Mouse (Mus musculus) ZHBTc4 (cell line): Measurements from ENCODE around the gene Sulf2.

Experiments used
- DNase-seq: peaks from one replicate; pipeline ENCODE4 v3.0.0-alpha.2; 2011; ENCODE audit warnings: low read depth, low spot score

Gene Sulf2

GRCm38 (mm10) chr2:166119992-166120391 lies 35.5 kb downstream of the Sulf2 start:
- DNase-seq = no peak

DNA sequence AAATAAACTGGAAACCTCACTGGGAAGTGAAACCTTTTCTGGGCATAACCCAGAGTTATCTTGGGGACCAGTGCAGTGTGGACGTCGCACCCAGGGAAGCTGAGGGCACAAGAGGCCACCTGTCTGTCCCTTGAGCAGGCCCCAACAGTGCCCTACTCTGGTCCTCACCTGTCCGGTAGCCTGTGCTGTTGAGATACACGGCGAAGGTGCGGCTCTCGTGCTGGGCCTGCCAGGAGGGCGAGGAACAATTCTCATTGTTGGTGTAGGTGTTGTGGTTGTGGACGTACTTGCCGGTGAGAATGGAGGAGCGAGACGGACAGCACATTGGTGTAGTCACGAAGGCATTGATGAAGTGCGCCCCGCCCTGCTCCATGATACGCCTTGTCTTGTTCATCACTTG lies 38.8 kb downstream of the Sulf2 start:
- no peak for DNase-seq

GRCm38 (mm10) chr2:166116278-166116608 lies 39.2 kb downstream of the Sulf2 start:
- no peak for DNase-seq

DNA sequence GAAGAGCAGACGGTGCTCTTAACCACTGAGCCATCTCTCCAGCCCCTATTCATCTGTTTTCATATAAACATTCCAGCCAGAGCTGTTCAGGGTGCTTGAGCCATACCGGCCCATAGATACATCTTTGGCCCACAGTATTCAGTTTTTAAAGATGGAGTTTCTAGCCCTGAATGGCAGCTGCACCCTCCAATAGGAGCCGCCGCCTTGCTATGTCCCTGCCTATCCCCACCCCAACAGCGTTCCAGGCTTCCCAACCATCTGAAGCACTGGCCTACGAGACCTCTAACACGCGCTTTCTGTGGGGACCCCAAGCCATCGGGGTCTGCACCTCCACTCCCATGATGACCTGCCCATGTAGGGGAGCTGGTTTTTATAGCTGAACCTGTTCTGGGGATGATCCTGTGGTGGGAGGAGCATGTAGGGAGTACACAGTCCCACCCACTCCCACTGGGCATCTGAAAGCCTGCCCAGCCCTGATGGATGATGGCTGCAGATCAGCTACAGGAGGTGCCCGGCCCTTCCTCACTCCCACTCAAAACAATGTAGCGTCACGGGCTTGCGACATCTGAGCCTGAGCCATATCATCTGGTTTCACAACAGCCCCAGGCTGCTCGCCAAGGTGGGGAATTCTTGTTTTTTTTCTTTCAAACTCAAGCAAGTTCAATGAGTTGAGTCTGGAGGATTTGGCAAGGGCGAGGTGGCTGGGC lies 39.7 kb downstream of the Sulf2 start:
- DNase-seq = peak; percentile 74

DNA sequence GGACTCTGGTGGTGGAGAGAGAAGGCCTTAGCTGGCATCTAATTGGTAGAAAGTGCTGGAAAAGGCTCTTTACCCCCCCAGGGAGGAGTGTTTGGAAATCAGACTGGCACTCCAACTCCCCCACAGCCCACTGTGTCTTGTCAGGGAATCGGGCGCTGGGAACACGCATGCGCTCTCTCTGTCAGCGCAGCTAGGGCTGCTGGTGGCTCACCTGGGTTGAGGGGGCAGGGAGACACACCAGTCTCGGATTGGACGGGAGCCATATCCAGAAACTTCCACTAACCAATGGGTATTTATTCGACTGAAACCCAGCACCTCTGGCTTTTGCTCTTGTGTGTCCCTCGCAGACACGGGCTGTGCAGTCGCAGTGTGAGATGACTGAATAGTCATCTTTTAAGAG lies 42.5 kb downstream of the Sulf2 start:
- DNase-seq = no peak

DNA sequence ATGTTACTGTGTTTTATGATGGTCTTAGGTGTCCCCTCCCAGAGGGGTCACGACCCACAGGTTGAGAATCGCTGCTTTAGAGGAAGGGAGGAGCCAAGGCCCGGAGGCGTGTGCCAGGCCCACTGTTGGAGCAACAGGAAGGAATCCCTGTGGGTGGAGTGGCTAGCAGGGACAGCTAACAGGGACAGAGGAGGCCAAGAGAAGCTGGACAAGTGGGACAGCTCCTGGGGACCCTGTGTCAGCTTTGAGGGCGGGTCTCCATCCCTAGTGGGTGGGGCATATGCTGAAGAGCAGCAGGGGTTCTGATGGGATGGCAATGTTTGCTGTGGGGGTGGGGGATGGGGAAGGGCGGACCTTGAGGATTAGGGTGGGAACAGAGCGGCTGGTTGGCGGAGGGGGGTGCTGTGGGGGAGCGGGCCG lies 43.6 kb downstream of the Sulf2 start:
- peak; percentile 60 for DNase-seq

- DNase-seq = no peak
Observed at GRCm38 (mm10) chr2:166111238-166111637, 44.2 kb downstream of the Sulf2 start.

GRCm38 (mm10) chr2:166110764-166111163 lies 44.7 kb downstream of the Sulf2 start:
- DNase-seq = no peak

DNA sequence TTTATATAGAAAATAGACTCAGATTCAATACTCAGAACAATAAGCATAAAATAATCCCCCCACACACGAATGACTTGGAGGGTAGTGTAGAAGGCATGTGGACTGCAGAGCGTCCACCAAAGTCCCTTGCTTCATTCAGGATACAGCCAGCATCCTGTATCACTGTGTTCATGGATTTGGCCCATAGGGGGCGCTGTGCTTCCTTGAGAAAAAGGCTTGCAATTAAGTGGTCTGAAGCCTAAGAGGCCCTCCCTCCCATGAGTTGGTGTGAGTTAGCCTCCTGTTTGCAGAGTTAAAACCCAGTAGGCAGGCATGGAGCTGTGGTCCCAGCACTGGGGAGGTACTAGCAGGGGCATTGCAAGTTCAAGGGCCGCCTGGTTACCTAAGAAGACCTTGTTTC lies 47.1 kb downstream of the Sulf2 start:
- DNase-seq = peak; percentile 87

DNA sequence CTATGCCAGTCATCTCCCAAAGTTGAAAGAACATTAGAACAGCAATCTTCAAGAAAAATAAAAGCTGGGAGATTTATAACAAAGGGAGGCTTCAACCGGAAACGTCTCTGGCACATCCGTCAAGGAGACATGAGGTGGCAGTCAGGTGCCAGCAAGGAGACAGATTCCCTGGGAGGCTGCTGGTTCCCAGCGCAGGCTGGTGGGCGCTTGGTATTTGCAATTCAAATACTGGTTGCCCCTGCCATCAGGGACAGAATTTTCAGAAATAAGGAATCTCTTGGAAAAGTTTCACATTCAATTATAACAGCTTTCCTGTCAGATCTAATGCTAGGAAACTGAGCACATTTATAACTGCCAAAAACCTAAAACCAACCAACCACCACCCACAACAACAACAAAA lies 47.6 kb downstream of the Sulf2 start:
- DNase-seq = no peak

DNA sequence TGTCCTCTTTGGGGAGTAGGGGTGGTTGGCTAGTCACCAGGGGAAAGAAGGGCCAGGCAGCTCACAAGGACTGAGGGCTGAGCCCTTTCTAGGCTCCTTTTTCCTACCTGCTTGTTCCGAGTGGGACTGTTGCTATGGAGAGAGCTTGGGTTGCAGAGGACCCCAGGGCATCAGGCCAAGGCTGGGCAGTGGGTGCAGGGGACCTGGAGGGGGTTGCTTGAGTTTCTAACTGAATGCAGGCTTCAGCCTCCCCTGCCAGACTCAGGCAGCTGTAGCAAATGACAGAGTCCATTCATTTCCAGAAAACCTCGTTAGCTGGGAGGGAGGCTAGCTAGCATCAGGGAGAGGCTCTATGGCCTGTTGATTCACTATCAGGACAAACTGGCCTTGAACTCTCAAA lies 48.8 kb downstream of the Sulf2 start:
- DNase-seq = no peak

- peak; percentile 25 for DNase-seq
Observed at GRCm38 (mm10) chr2:166105911-166106310, 49.6 kb downstream of the Sulf2 start.

GRCm38 (mm10) chr2:166102893-166103292 lies 52.6 kb downstream of the Sulf2 start:
- no peak for DNase-seq

DNA sequence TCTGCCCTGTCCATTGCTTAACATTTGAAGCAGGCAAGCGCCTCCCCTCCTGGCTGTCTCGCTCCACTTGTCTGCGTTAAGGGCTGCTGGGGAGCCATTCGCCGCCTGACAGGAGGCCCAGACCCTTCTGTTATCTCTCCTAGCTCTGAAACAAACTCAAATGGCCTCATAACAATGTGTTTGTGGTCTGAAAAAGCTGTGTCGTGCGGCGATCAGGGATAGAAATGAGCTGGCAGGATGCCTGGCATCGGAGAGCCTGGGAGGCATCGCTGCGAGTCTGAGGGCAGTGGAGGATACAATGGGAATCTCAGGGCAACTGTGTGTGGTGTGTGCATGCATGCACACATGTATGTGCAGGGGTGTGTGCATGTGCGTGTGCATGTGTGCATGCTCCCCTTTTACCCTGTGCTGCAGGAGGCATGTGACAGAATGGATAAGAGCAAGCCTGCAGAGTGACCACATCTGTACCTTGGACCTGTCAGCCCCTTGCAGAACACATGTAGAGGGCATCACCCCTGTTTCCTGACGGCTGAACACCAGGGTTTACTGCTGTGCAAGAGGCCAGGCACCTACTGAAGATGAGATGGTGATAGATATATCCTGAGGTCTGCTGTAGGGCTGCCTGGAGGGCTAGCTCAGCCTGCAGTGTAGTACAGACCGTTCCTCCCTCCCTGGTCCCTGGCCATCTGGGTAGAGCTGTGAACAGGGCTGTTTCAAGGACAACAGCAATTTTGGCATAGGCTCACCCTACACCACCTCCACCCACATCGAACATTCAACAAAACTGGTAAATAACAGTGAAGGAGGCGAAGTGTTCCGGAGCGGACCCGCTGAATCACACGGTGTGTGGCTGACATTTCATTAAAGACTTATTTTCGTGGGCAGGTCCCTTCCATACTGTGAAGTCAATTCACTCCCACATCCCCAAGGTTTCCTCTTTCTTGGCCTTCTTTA lies 54.9 kb downstream of the Sulf2 start:
- DNase-seq = no peak

GRCm38 (mm10) chr2:166098292-166098933 lies 57.0 kb downstream of the Sulf2 start:
- no peak for DNase-seq

- DNase-seq = peak; percentile 86
Observed at GRCm38 (mm10) chr2:166097443-166098291, 57.8 kb downstream of the Sulf2 start.

- no peak for DNase-seq
Observed at GRCm38 (mm10) chr2:166096834-166097233, 58.6 kb downstream of the Sulf2 start.

DNA sequence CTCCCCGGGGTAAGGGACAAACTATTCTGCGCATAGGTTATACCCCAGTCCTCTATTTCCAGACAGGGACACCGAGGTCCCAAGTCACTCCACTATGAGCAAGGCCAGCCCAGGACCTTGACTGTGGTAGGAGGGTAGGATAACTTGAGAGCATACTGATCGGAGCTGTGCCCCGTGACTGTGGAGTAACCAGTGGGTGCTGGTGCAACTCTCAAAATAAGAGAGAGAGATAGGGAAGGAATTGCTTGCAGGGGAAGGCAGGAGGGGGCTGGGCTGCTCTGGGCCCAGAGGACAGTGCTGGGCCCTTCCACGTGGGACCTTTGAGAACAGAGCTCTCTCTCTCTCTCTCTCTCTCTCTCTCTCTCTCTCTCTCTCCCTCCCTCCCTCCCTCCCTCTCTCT lies 59.2 kb downstream of the Sulf2 start:
- no peak for DNase-seq

DNA sequence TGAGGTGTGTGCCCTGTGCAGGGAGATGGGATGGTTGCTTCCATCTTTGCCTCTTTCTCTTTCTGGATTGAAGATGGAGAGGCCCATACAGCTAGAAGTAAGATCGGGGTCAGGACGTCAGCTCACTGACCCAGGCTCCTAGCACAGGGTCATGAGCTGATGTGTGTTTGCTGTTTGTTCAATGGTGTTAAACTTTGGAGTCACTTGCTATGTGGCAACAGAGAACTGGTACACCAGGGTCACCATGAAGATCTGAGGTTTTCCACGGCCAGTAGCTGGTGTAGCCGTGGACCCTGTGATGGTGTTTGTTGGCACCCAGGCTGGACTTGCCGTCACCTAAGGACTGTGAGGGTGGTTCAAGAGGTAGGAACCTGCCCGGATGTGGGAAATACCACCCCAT lies 63.1 kb downstream of the Sulf2 start:
- DNase-seq = no peak

GRCm38 (mm10) chr2:166091599-166091998 lies 63.9 kb downstream of the Sulf2 start:
- no peak for DNase-seq

DNA sequence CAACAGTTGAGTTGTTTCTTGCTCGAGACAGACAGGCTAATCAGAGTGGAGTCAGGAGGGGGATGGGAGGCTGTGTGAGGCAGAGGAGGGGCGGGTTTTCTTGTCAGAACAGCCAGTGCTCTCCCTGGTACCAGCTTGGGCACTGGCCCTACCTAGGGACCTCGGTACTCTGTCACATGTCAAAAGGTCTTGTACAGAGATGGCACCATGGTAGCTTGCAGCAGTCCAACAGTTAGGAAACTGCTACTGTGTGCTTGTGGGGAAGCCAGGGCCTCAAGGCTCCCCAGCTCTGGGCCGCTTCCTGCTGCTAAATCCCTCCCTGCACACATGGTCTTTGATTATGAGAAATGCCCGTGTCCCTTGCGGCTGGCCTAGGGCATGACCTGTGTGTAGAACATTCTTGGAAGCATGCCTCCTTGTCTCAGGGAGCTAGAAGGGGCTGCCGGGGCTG lies 65.3 kb downstream of the Sulf2 start:
- no peak for DNase-seq
